Mouse (Mus musculus) heart, postnatal 0 days (tissue): Measurements from ENCODE around the gene Ier3.

ENCODE experiments used
- CTCF ChIP-seq: IDR thresholded peaks from 2 replicates; pipeline ENCODE4 v1.5.1; 2016; ENCODE audit warnings: antibody characterized with exemption, control low read depth, low read depth
- EP300 ChIP-seq: IDR thresholded peaks from 2 replicates; pipeline ENCODE4 v1.6.1; 2016; ENCODE audit warnings: antibody characterized with exemption, low read depth

- TF ChIP-seq CTCF (no peak), EP300 (no peak)
Observed at GRCm38 (mm10) chr17:35833239-35833751, 11.8 kb downstream of the Ier3 start.
